Mouse (Mus musculus) megakaryocyte-erythroid progenitor cell, adult 5-6 weeks (primary cell): ENCODE measurements around the gene Ddx1. TPM values are rescaled to one million over a fixed set of nuclear protein-coding genes. Genes with fewer than 3 reads are reported as not detected.
"Not testable (repeated sequence)": the region's sequence is repeated elsewhere in the genome, so short reads cannot be mapped to it uniquely, and the experiment has no call there.

Source experiments
- ATAC-seq: replicated peaks from 2 replicates; pipeline ENCODE4 v1.8.0; 2016; ENCODE audit warnings: mild to moderate bottlenecking, inconsistent platforms; ENCODE audit not compliant: severe bottlenecking, poor library complexity, low FRiP score, low TSS enrichment
- total RNA-seq, 2 experiments: library from RNA; stranded (forward) in 1 of 2; stranded (reverse) in 1 of 2; fragments of 200-1000, 215-1000 nt in 1 of 2; fragments of >200 nt in 1 of 2; fragmentation: Nextera tagmentation in 1 of 2; gene quantifications; 2 replicates each; pipeline ENCODE4 v1.2.3; 2014 to 2017

The Ddx1 gene
- total RNA-seq, 2 experiments from 2014 or later: 80.1 to 275 TPM

- ATAC-seq: no peak
Observed at GRCm38 (mm10) chr12:13208517-13208916, 40.5 kb downstream of the Ddx1 start.

GRCm38 (mm10) chr12:13207099-13207498, 41.9 kb downstream of the Ddx1 start:
- no peak for ATAC-seq

GRCm38 (mm10) chr12:13205733-13206132, 43.3 kb downstream of the Ddx1 start:
- no peak for ATAC-seq

DNA sequence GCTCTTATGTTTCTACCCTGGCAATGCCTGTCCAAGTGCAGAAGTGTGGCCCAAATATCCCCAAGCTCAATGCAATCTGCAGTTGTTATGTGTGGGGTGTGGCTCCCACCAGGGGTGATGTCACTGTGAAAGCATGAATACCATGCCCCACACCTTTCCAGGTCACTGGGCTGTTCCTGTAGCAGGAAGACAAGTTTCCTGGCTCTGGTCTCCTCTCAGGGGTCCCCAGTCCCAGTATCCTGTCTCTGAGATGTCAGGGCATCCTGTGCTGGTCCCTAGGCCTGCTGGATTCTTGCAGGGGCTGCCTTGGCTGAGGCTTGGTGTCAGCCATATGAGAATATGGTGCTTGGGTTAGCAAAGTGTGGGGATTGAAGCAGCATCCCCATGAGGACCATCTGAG, 46.7 kb downstream of the Ddx1 start:
- ATAC-seq: no peak

DNA sequence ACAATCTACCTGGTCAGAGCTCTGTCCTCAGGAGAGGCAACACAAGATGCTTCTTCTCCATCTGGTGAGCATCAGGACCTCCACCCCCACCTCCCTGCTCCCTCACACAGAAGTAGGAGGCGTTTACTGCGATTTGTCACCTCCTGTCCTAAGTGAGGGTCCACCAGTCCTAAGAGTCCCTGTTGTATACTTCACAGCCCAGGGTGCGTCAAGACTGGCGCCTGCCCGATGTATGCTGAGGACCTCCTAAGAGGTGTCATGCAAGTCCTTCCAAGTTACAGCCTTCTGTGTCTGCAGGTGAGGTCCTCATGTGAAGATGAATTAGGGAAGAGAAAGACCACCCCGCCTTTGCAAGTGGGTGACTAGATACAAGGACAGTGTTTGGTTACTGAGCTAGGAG, 48.4 kb downstream of the Ddx1 start:
- ATAC-seq: no peak

- ATAC-seq: no peak
Observed at GRCm38 (mm10) chr12:13199338-13200301, 49.4 kb downstream of the Ddx1 start.

DNA sequence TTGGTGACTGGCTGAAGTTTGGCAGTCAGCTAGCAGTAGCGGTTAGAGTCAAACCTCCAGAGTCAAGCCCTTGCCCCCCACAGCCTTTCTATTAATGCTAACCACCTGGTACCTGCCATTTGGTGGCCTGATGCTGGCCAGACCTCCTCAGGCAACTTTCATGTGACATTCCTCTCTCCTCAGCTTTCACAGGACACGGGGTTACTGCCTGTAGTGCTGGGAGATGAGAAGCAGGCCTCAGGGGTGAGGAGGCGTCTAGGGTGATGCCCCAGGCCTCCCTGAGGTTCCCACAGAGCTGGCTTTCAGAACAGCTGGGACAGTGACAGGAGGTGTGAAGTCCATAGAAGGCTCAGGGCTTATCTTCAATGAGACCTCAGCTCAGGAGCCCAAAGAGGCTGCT, 50.9 kb downstream of the Ddx1 start:
- no peak for ATAC-seq

DNA sequence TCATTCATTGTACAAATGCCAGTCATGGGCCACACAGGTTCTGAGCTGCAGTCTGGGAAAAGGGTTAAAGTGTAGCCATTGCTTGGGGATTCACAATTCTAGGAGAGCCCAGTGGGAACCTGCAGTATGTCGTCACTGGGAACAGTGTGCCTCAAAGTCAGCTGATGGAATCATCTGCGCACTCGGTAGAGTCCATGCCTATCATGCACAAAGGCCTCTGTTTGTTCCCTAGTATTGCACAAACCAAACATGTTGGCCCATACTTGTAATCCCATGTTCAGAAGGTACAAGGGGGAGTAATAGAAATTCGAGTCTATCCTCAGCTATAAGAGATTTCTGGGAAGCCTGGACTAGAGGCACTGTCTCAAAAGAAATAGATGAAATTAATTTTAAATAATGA, 52.9 kb downstream of the Ddx1 start:
- ATAC-seq: no peak

- no peak for ATAC-seq
Observed at GRCm38 (mm10) chr12:13195506-13195905, 53.5 kb downstream of the Ddx1 start.

DNA sequence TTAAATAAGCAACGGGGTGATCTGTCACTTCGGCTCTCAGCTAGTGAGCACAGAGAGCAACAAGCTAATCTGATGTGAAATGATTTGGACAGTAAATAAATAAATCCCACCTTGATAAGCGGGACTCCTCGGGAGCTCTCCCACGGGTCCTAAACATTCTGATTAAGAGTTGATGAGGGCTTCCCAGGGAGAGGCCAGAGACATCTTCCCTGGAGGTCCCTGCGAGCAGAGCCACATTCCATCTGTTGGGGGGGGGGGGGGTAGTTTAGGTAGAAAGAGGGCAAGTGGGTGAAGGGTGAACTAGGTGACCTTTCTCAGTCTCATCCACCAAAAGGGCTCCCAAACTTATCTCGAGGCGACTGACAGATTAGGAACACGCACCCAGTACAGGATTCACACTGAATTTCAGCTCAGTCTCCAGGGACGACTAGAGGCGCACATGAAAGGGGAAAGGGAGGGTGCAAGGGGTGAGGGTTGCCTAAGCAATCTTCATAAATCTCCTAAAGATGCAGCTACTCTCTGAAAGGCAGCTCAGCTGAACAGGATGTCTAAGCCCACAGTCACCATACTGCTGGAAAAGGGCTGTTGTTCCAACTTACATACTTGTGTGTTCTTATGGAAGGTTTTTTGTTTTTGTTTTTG, 60.8 kb downstream of the Ddx1 start:
- no peak for ATAC-seq

GRCm38 (mm10) chr12:13186209-13186608, 62.8 kb downstream of the Ddx1 start:
- ATAC-seq: 0 out of 2 replicates have a peak, but pooled peaks have one; percentile 23

- ATAC-seq: no peak
Observed at GRCm38 (mm10) chr12:13184873-13185361, 64.1 kb downstream of the Ddx1 start.

DNA sequence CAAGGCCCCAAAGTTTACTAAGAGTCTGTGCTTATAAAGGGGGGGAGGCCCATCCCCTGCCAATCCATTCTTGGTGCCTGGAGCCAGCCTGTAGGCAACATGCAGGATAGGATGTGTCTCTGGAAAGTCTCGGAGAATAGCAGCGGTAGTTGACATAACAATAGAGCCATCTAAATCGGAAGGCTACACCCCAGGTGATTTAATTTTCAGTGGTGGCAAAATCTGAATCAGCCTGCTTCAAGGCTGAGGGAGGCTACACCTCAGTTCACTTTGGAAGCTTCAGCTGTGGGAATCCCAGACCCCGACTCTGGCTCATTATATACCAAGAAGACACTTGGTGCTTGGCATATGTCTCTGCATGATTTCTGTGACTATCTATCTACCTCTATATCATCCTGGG, 64.9 kb downstream of the Ddx1 start:
- ATAC-seq: not testable (repeated sequence)

- ATAC-seq: no peak
Observed at GRCm38 (mm10) chr12:13182220-13182619, 66.8 kb downstream of the Ddx1 start.

DNA sequence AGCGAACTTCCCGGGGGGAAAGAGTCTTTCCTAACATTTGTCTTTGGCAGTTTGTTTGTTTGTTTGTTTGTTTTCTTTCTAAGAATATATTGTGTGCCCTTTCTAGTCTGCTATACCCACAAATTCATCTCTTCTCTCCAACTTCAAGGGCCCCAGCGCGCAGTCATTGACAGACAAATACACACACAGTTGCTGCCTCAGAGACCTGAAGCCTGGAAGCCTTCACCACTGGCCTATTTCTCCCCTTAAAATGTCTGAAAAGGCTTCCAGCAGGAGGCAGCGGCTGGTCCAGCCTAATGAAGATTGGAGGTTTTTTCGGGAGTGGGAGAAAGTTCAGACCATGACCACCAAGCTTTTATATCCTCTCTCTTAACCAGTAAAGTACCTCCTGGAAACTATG, 67.3 kb downstream of the Ddx1 start:
- ATAC-seq: no peak

DNA sequence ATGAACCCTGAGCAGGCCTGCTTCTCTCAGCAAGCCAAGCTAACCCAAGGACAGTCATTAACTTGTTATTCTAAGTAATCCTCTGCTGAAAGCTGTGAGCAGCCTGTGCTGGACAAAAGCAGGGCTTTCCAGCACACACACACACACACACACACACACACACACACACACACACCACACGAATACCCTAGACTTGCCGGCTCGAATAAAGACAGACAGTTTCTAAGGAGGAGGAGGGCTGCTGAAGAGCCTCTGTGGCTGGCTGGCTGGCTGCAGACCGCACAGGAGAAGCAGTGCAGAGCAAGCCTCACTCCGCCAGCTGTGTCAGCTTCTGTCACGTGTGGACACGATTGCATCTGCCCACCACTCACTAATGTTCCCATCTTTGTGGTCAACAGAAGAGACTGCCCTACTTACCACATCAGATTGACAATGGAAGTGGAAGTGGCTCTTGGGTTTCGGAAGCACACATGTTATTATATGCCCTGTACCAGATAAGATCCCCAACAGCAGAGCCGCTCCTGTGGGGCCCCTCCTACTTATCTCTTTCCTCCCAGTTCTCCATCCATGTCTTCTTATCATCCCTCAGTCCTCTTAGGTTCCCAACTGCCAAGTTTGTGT, 68.2 kb downstream of the Ddx1 start:
- ATAC-seq: peak; percentile 82

- no peak for ATAC-seq
Observed at GRCm38 (mm10) chr12:13180332-13180714, 68.7 kb downstream of the Ddx1 start.

GRCm38 (mm10) chr12:13177606-13178005, 71.4 kb downstream of the Ddx1 start:
- no peak for ATAC-seq

- ATAC-seq: 0 out of 2 replicates have a peak, but pooled peaks have one; percentile 36
Observed at GRCm38 (mm10) chr12:13176927-13177326, 72.1 kb downstream of the Ddx1 start.

DNA sequence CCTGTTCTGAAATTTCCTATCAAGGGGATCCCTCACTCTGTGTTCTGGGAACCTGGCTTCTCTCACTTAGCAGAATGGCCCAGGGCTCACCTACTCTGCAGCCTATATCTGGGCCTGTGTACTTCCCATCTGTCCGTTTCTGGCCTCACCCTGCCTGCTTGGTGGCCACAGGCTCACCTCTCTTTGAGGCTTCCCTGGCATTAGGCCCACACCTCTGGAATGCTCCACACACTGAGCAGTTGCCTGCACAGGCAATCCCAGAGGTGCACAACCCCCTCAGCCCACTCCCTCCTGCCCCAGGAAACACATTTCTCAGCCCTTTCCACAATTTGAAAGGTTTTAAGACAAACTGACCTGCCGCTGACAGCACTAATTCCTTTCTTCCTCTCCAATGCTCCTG, 72.9 kb downstream of the Ddx1 start:
- ATAC-seq: no peak
